Mouse (Mus musculus): ENCODE measurements around the gene Scn1b. TPM values are rescaled to one million over a fixed set of nuclear protein-coding genes. Genes with fewer than 3 reads are reported as not detected.

The Scn1b gene
- polyA plus RNA-seq, 1 experiment from 2014 or later: 1.1 TPM

DNA sequence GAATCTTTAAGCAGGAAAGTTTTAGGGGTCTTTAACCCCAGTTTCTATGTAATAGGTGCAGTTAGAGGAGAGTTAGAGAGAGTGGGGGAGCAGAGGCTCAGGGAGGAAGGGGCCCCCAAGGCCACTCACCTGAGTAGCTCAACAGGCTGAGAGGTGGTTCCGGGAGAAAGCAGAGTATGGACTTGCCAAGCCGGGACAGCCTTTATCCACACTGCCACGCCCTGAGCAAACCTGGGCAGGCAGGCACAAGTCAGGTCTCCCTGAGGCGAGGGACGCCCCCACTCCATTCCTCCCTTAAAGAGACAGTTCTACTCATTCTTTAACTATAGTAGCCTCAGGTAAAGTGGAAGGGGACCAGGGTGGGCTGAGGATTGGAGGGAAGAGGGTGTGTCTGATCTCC, 50.3 kb downstream of the Scn1b start, which contains the start of gene Fxyd3:
Gene Fxyd3 (minus strand): TSS at position 213 of the 400 bp plus-strand sequence.
- ATAC-seq: no peak
- WGBS: 66% methylated on average over 5 of the region's 5 CpGs
- H3K27ac ChIP-seq: no peak within 1 kb of the TSS
- no peak within 1 kb of the TSS for H3K9ac ChIP-seq
- no peaks in the 10 kb centered on the region for H3K27me3 ChIP-seq
- 0 out of 2 replicates have a peak, but pooled peaks cover 2% of the 10 kb centered on the region for H3K9me3 ChIP-seq (replicated peaks)
- no peak within 1 kb of the TSS for H3K4me2 ChIP-seq
- no peak within 1 kb of the TSS for H3K4me3 ChIP-seq
- H3K4me1 ChIP-seq: no peaks in the 10 kb centered on the region
- no peaks in the 10 kb centered on the region for H3K36me3 ChIP-seq (ENCODE audit: poor library complexity, severe bottlenecking)

DNA sequence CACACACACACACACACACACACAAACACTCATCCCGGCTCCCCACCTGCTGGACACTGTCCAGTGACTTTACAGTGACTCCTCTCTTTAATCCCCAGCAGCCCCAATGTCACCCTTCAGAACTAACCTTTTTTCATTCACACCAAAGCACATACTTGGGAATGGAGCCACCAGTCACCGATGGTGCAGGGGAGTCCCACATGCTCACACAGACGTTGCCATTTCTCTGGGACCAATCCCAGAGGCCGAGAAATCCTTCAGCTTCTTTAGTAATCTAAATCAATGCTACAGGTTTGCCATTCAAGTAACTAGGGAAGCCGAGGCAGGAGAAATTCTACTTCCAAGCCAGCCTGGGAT, 52.1 kb downstream of the Scn1b start:
- no peaks in the 10 kb centered on the region for H3K36me3 ChIP-seq (ENCODE audit: poor library complexity, severe bottlenecking)
- H3K4me3 ChIP-seq: no peak overlapping the region
- H3K27me3 ChIP-seq: no peaks in the 10 kb centered on the region
- no peaks in the 10 kb centered on the region for H3K9me3 ChIP-seq (replicated peaks)
- 68% methylated on average over 5 of the region's 5 CpGs for WGBS
- no peak overlapping the region for H3K4me2 ChIP-seq
- no peak overlapping the region for H3K27ac ChIP-seq
- ATAC-seq: no peak
- 0 out of 2 replicates have a peak, but pooled peaks cover 3% of the 10 kb centered on the region for H3K4me1 ChIP-seq
- no peak overlapping the region for H3K9ac ChIP-seq

GRCm38 (mm10) chr7:31074061-31074712, 52.6 kb downstream of the Scn1b start:
- no peak overlapping the region for H3K4me3 ChIP-seq
- no peaks in the 10 kb centered on the region for H3K36me3 ChIP-seq (ENCODE audit: poor library complexity, severe bottlenecking)
- H3K4me2 ChIP-seq: no peak overlapping the region
- ATAC-seq: no peak
- no peaks in the 10 kb centered on the region for H3K9me3 ChIP-seq (replicated peaks)
- WGBS: 73% methylated on average over 7 of the region's 7 CpGs
- H3K9ac ChIP-seq: no peak overlapping the region
- H3K27ac ChIP-seq: no peak overlapping the region
- H3K4me1 ChIP-seq: 0 out of 2 replicates have a peak, but pooled peaks cover 3% of the 10 kb centered on the region
- no peaks in the 10 kb centered on the region for H3K27me3 ChIP-seq

DNA sequence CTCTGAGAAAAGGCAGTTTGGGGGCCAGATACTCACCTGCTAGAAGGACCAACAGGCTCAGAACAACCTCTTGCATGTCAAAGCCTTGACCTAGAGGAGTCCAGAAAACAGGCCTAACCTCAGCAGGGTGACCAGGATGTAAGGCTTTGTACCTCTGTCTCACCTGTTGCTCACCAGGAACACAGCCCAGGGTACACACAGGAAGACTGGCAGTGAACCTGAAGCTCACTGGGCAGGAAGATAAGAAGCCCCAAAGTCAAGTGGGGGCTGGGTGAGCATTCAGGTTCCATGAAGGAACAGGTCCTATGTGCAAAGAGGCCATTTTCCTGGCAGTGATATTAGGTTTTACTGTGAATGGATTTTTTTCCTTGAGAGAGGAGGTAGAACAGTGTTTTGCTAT, 53.3 kb downstream of the Scn1b start:
- H3K4me1 ChIP-seq: 0 out of 2 replicates have a peak, but pooled peaks cover 3% of the 10 kb centered on the region
- H3K9me3 ChIP-seq (replicated peaks): no peaks in the 10 kb centered on the region
- H3K4me3 ChIP-seq: no peak overlapping the region
- no peak overlapping the region for H3K27ac ChIP-seq
- H3K27me3 ChIP-seq: no peaks in the 10 kb centered on the region
- no peak overlapping the region for H3K4me2 ChIP-seq
- H3K36me3 ChIP-seq (ENCODE audit: poor library complexity, severe bottlenecking): no peaks in the 10 kb centered on the region
- H3K9ac ChIP-seq: no peak overlapping the region
- no peak for ATAC-seq

GRCm38 (mm10) chr7:31072326-31072725, 54.5 kb downstream of the Scn1b start:
- H3K36me3 ChIP-seq (ENCODE audit: poor library complexity, severe bottlenecking): no peaks in the 10 kb centered on the region
- 0 out of 2 replicates have a peak, but pooled peaks cover 3% of the 10 kb centered on the region for H3K4me1 ChIP-seq
- H3K4me3 ChIP-seq: no peak overlapping the region
- WGBS: 64% methylated on average over 9 of the region's 9 CpGs
- ATAC-seq: no peak
- H3K9me3 ChIP-seq (replicated peaks): no peaks in the 10 kb centered on the region
- H3K4me2 ChIP-seq: no peak overlapping the region
- H3K27me3 ChIP-seq: no peaks in the 10 kb centered on the region
- no peak overlapping the region for H3K9ac ChIP-seq
- no peak overlapping the region for H3K27ac ChIP-seq

DNA sequence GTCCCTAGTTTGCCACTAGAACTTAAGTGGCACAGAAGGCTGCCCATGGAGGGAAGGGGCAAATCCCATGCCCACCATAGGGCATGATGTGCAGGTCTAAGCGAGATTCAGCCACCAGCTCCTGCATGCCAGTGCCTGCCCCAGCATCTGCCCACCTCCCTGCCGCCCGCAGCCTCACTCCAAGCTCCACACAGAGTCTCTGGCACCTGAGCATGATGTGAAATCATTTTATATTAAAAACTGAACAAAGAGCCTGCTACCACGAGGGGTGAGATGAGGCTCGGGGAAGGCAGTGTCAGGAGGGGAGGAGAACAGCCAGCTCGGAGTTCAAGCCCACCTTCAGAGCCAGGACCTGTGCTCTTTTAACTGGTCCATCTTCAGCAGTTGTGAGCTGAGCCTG, 56.5 kb downstream of the Scn1b start:
- Histone ChIP-seq H3K9ac (no peak overlapping the region), H3K27me3 (no peaks in the 10 kb centered on the region), H3K4me1 (0 out of 2 replicates have a peak, but pooled peaks cover 3% of the 10 kb centered on the region), H3K4me3 (no peak overlapping the region), H3K9me3 (replicated peaks) (no peaks in the 10 kb centered on the region), H3K36me3 (ENCODE audit: poor library complexity, severe bottlenecking) (no peaks in the 10 kb centered on the region), H3K27ac (no peak overlapping the region), H3K4me2 (no peak overlapping the region)
- 78% methylated on average over 6 of the region's 6 CpGs for WGBS
- no peak for ATAC-seq

GRCm38 (mm10) chr7:31069491-31069890, 57.3 kb downstream of the Scn1b start:
- H3K27me3 ChIP-seq: no peaks in the 10 kb centered on the region
- H3K4me3 ChIP-seq: no peak overlapping the region
- H3K4me1 ChIP-seq: 0 out of 2 replicates have a peak, but pooled peaks cover 3% of the 10 kb centered on the region
- ATAC-seq: no peak
- no peak overlapping the region for H3K27ac ChIP-seq
- no peak overlapping the region for H3K4me2 ChIP-seq
- H3K9ac ChIP-seq: no peak overlapping the region
- no peaks in the 10 kb centered on the region for H3K36me3 ChIP-seq (ENCODE audit: poor library complexity, severe bottlenecking)
- H3K9me3 ChIP-seq (replicated peaks): no peaks in the 10 kb centered on the region
- WGBS: 85% methylated on average over 14 of the region's 14 CpGs

DNA sequence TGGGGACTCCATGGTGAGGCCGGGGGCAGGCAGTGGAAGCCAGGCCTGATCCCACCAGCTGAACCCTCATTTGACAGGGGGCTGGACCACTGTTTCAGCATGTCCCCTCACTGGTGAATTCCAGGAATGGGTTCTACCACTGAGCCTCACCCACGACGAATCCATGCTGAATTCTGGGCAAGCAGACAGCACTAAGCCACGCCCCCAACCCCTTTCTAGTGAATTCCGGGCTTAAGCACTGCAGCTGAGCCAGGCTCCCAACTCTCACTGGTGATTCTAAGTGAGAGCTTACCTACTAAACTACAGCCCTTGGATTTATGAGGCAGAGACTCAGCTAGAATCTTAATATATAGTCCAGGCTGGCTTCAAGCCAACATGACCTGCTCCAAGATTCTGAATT, 59.0 kb downstream of the Scn1b start:
- Histone ChIP-seq H3K4me2 (no peak overlapping the region), H3K9me3 (replicated peaks) (no peaks in the 10 kb centered on the region), H3K4me3 (no peak overlapping the region), H3K4me1 (0 out of 2 replicates have a peak, but pooled peaks cover 3% of the 10 kb centered on the region), H3K27me3 (no peaks in the 10 kb centered on the region), H3K9ac (no peak overlapping the region), H3K36me3 (ENCODE audit: poor library complexity, severe bottlenecking) (no peaks in the 10 kb centered on the region), H3K27ac (no peak overlapping the region)
- WGBS: 40% methylated on average over 5 of the region's 5 CpGs
- ATAC-seq: no peak

Other genes with a start within 250 kb of the Scn1b start
- gene Cd22, start 246.7 kb downstream of the Scn1b start, polyA plus RNA-seq (2015; fragmentation: Nextera tagmentation; extraction: Ambion mirVana): not detected in 2 replicates
- gene Mag, start 212.1 kb downstream of the Scn1b start, polyA plus RNA-seq (2015; fragmentation: Nextera tagmentation; extraction: Ambion mirVana): 0.58 and 0.64 TPM in 2 replicates
- gene Hamp2, start 202.3 kb downstream of the Scn1b start, polyA plus RNA-seq (2015; fragmentation: Nextera tagmentation; extraction: Ambion mirVana): not detected in 2 replicates
- gene Hamp, start 183.0 kb downstream of the Scn1b start, polyA plus RNA-seq (2015; fragmentation: Nextera tagmentation; extraction: Ambion mirVana): not detected in 2 replicates
- gene Usf2, start 170.2 kb downstream of the Scn1b start, polyA plus RNA-seq (2015; fragmentation: Nextera tagmentation; extraction: Ambion mirVana): 23.9 and 24.4 TPM in 2 replicates
- gene Lsr, start 153.5 kb downstream of the Scn1b start, polyA plus RNA-seq (2015; fragmentation: Nextera tagmentation; extraction: Ambion mirVana): 17.8 and 22.2 TPM in 2 replicates
- 0.58 and 0.74 TPM in 2 replicates for gene Fam187b, start 153.2 kb downstream of the Scn1b start, polyA plus RNA-seq (2015; fragmentation: Nextera tagmentation; extraction: Ambion mirVana)
- gene Fxyd5, start 84.5 kb downstream of the Scn1b start, polyA plus RNA-seq (2015; fragmentation: Nextera tagmentation; extraction: Ambion mirVana): 11.5 and 12.2 TPM in 2 replicates
- 19.8 and 33.0 TPM in 2 replicates for gene Fxyd7, start 75.5 kb downstream of the Scn1b start, polyA plus RNA-seq (2015; fragmentation: Nextera tagmentation; extraction: Ambion mirVana)
- 2.5 and 3.9 TPM in 2 replicates for gene Fxyd1, start 69.8 kb downstream of the Scn1b start, polyA plus RNA-seq (2015; fragmentation: Nextera tagmentation; extraction: Ambion mirVana)
- gene Lgi4, start 67.7 kb downstream of the Scn1b start, polyA plus RNA-seq (2015; fragmentation: Nextera tagmentation; extraction: Ambion mirVana): 0.19 and 0.26 TPM in 2 replicates
- 0.08 TPM in 1 of 2 replicates, not detected in the other for gene Fxyd3, start 50.3 kb downstream of the Scn1b start, polyA plus RNA-seq (2015; fragmentation: Nextera tagmentation; extraction: Ambion mirVana)
- gene Hpn, start 11.7 kb downstream of the Scn1b start, polyA plus RNA-seq (2015; fragmentation: Nextera tagmentation; extraction: Ambion mirVana): not detected in 2 replicates
- 171 and 189 TPM in 2 replicates for gene Gramd1a, start 28.9 kb upstream of the Scn1b start, polyA plus RNA-seq (2015; fragmentation: Nextera tagmentation; extraction: Ambion mirVana)
- not detected in 2 replicates for gene Scgb2b2, start 163.5 kb upstream of the Scn1b start, polyA plus RNA-seq (2015; fragmentation: Nextera tagmentation; extraction: Ambion mirVana)
- not detected in 2 replicates for gene Scgb1b2, start 164.8 kb upstream of the Scn1b start, polyA plus RNA-seq (2015; fragmentation: Nextera tagmentation; extraction: Ambion mirVana)
- not detected in 2 replicates for gene Scgb2b3, start 235.1 kb upstream of the Scn1b start, polyA plus RNA-seq (2015; fragmentation: Nextera tagmentation; extraction: Ambion mirVana)
- not detected in 2 replicates for gene Scgb1b3, start 248.6 kb upstream of the Scn1b start, polyA plus RNA-seq (2015; fragmentation: Nextera tagmentation; extraction: Ambion mirVana)

Measured in forebrain, embryonic 13.5 days (tissue).